Mouse (Mus musculus): ENCODE data around the gene Camk1d.

DNA sequence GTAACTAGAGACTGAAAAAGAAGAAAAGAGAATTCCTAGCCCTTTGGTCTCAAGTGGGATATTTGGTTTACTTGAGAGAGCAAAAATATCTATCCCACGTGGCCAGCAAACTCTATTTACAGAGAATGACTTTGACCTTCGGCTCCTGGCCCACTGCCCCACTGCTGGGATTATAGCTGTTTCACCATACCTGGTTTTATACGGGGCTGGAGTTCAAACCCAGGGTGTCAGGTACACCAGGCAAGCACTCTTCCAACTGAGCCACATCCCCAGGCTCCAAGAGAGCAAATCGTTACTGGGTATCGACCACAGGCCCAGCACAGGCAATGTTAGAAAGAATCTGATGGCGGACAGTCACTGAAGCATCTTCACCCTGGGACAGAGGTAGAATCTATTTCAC, 34.9 kb upstream of the Camk1d start:
- TF ChIP-seq FLI1 (IDR thresholded peaks at IDR 0.05; ENCODE audit: low read length), result no peak
- TF ChIP-seq GATA1 (IDR thresholded peaks at IDR 0.05; ENCODE audit: borderline replicate concordance, low read length), result no peak
